Mouse (Mus musculus) forebrain, embryonic 14.5 days (tissue): ENCODE measurements at regions not wholly inside any gene's neighbourhood (a gene's known extent, or its start where the extent isn't known, plus 50 kb on each side); places are given as distances from the start of the nearest gene placed in this dataset.

Experiments
- ATAC-seq: fragments of 200-750 bp; cut with Nextera tagmentation; 2 replicates; pipeline ENCODE4 v1.8.0; 2017; ENCODE audit warnings: mild to moderate bottlenecking, moderate library complexity
- DNase-seq: peaks from one replicate; pipeline ENCODE4 v3.0.0-alpha.2; 2015; ENCODE audit warnings: low spot score
- H3K27ac ChIP-seq: fragments of 300-500 bp; sonication (generic); 2 replicates; pipeline ENCODE4 v1.5.1; 2014; ENCODE audit warnings: low read depth, mild to moderate bottlenecking, control low read depth, low read length, moderate library complexity
- H3K27me3 ChIP-seq: fragments of 300-500 bp; sonication (generic); replicated peaks from 2 replicates; pipeline ENCODE4 v1.6.1; 2014; ENCODE audit warnings: low read length, control low read depth, mixed read lengths; ENCODE audit not compliant: control insufficient read depth, insufficient read depth
- H3K36me3 ChIP-seq: fragments of 300-500 bp; sonication (generic); 2 replicates; pipeline ENCODE4 v1.6.1; 2014; ENCODE audit warnings: low read length, control low read depth; ENCODE audit not compliant: control insufficient read depth, insufficient read depth
- H3K4me1 ChIP-seq: fragments of 300-500 bp; sonication (generic); 2 replicates; pipeline ENCODE4 v1.6.1; 2014; ENCODE audit warnings: antibody characterized with exemption, low read length, control low read depth; ENCODE audit not compliant: control insufficient read depth, insufficient read depth
- H3K4me2 ChIP-seq: fragments of 300-500 bp; sonication (generic); 2 replicates; pipeline ENCODE4 v1.6.1; 2014; ENCODE audit warnings: mild to moderate bottlenecking, control low read depth, low read length
- H3K4me3 ChIP-seq: fragments of 300-500 bp; sonication (generic); 2 replicates; pipeline ENCODE4 v1.5.1; 2014; ENCODE audit warnings: low read depth, low read length, control low read depth
- H3K9ac ChIP-seq: fragments of 300-500 bp; sonication (generic); 2 replicates; pipeline ENCODE4 v1.6.1; 2014; ENCODE audit warnings: mild to moderate bottlenecking, low read length, control low read depth, moderate library complexity
- H3K9me3 ChIP-seq: fragments of 300-500 bp; sonication (generic); replicated peaks from 2 replicates; pipeline ENCODE4 v1.6.1; 2016; ENCODE audit warnings: low read length, control low read depth, mixed read lengths; ENCODE audit not compliant: control insufficient read depth
- WGBS: fragments of 180-500 bp; shearing (Covaris S2); extraction: QIAGEN DNeasy Blood & Tissue Kit; methylation state at CpG from one replicate; pipeline ENCODE4 v1.1.7; 2014; 5-methylcytosine and 5-hydroxymethylcytosine counted together

GRCm38 (mm10) chr9:30533780-30534343, 107.0 kb downstream of the Snx19 start:
- no peak overlapping the region for H3K4me3 ChIP-seq
- peak overlapping the region; percentile 12; the same call in 1 of the 2 replicates for H3K4me2 ChIP-seq
- DNase-seq (peak; percentile 84), ATAC-seq (peak; percentile 92)
- peak overlapping the region; percentile 64; the same call in 1 of the 2 replicates for H3K27ac ChIP-seq
- no peaks in the 10 kb centered on the region for H3K27me3 ChIP-seq
- no peaks in the 10 kb centered on the region for H3K36me3 ChIP-seq
- no peaks in the 10 kb centered on the region for H3K9me3 ChIP-seq
- peaks cover 14% of the 10 kb centered on the region; the same call in 1 of the 2 replicates for H3K4me1 ChIP-seq
- H3K9ac ChIP-seq = peak overlapping the region; percentile 36; the same call in 1 of the 2 replicates
- WGBS = 36% methylated on average over 11 of the region's 11 CpGs

- no peak overlapping the region for H3K4me2 ChIP-seq
- H3K9me3 ChIP-seq = no peaks in the 10 kb centered on the region
- no peaks in the 10 kb centered on the region for H3K36me3 ChIP-seq
- no peaks in the 10 kb centered on the region for H3K27me3 ChIP-seq
- no peak overlapping the region for H3K27ac ChIP-seq
- 81% methylated on average over 9 of the region's 9 CpGs for WGBS
- no peak for ATAC-seq
- no peak for DNase-seq
- peaks cover 14% of the 10 kb centered on the region; the same call in 1 of the 2 replicates for H3K4me1 ChIP-seq
- H3K4me3 ChIP-seq = no peak overlapping the region
- no peak overlapping the region for H3K9ac ChIP-seq
Observed at GRCm38 (mm10) chr9:30533091-30533779, 106.3 kb downstream of the Snx19 start.

- DNase-seq = no peak
Observed at GRCm38 (mm10) chr9:30525086-30525485, 98.2 kb downstream of the Snx19 start.

GRCm38 (mm10) chr9:30524401-30525066, 97.6 kb downstream of the Snx19 start:
- H3K9ac ChIP-seq = no peak overlapping the region
- H3K4me2 ChIP-seq = no peak overlapping the region
- no peak for ATAC-seq

More at GRCm38 (mm10) chr9:30525086-30525485, 98.2 kb downstream of the Snx19 start:
- Histone ChIP-seq H3K4me3 (no peak overlapping the region), H3K9ac (no peak overlapping the region), H3K4me2 (no peak overlapping the region), H3K27ac (no peak overlapping the region), H3K9me3 (no peaks in the 10 kb centered on the region), H3K36me3 (no peaks in the 10 kb centered on the region), H3K27me3 (no peaks in the 10 kb centered on the region), H3K4me1 (no peaks in the 10 kb centered on the region; the same call in 1 of the 2 replicates)
- ATAC-seq = no peak
- 67% methylated on average over 5 of the region's 5 CpGs for WGBS

GRCm38 (mm10) chr9:30523852-30524251, 96.9 kb downstream of the Snx19 start:
- DNase-seq = no peak
- ATAC-seq = no peak
- Histone ChIP-seq H3K4me1 (no peaks in the 10 kb centered on the region; the same call in 1 of the 2 replicates), H3K36me3 (no peaks in the 10 kb centered on the region), H3K4me2 (no peak overlapping the region), H3K4me3 (no peak overlapping the region), H3K27ac (no peak overlapping the region), H3K9me3 (no peaks in the 10 kb centered on the region), H3K9ac (no peak overlapping the region), H3K27me3 (no peaks in the 10 kb centered on the region)
- WGBS = 92% methylated on average over 2 of the region's 2 CpGs

More at GRCm38 (mm10) chr9:30524401-30525066, 97.6 kb downstream of the Snx19 start:
- 87% methylated on average over 6 of the region's 6 CpGs for WGBS
- no peak for DNase-seq
- Histone ChIP-seq H3K27me3 (no peaks in the 10 kb centered on the region), H3K36me3 (no peaks in the 10 kb centered on the region), H3K9me3 (no peaks in the 10 kb centered on the region), H3K4me1 (no peaks in the 10 kb centered on the region; the same call in 1 of the 2 replicates), H3K27ac (no peak overlapping the region), H3K4me3 (no peak overlapping the region)

- ATAC-seq = no peak
- 83% methylated on average over 10 of the region's 10 CpGs for WGBS
- DNase-seq = no peak
- no peak overlapping the region for H3K27ac ChIP-seq
- H3K36me3 ChIP-seq = no peaks in the 10 kb centered on the region
- H3K4me1 ChIP-seq = no peaks in the 10 kb centered on the region; the same call in 1 of the 2 replicates
- no peak overlapping the region for H3K9ac ChIP-seq
- no peak overlapping the region for H3K4me2 ChIP-seq
- no peaks in the 10 kb centered on the region for H3K9me3 ChIP-seq
- no peaks in the 10 kb centered on the region for H3K27me3 ChIP-seq
- H3K4me3 ChIP-seq = no peak overlapping the region
Observed at GRCm38 (mm10) chr9:30522595-30523350, 95.9 kb downstream of the Snx19 start.

GRCm38 (mm10) chr9:30521556-30522240, 94.8 kb downstream of the Snx19 start:
- Histone ChIP-seq H3K4me2 (no peak overlapping the region), H3K9me3 (no peaks in the 10 kb centered on the region), H3K4me1 (no peaks in the 10 kb centered on the region; the same call in 1 of the 2 replicates), H3K27ac (no peak overlapping the region), H3K36me3 (no peaks in the 10 kb centered on the region), H3K27me3 (no peaks in the 10 kb centered on the region), H3K4me3 (no peak overlapping the region), H3K9ac (no peak overlapping the region)
- no peak for ATAC-seq
- DNase-seq = no peak
- 87% methylated on average over 6 of the region's 6 CpGs for WGBS

- no peak for ATAC-seq
- 52% methylated on average over 9 of the region's 9 CpGs for WGBS
Observed at GRCm38 (mm10) chr9:30520853-30521439, 94.0 kb downstream of the Snx19 start.

More at GRCm38 (mm10) chr9:30520853-30521439, 94.0 kb downstream of the Snx19 start:
- Histone ChIP-seq H3K36me3 (no peaks in the 10 kb centered on the region), H3K9me3 (no peaks in the 10 kb centered on the region), H3K4me3 (no peak overlapping the region), H3K27me3 (no peaks in the 10 kb centered on the region), H3K9ac (no peak overlapping the region), H3K4me2 (no peak overlapping the region), H3K27ac (no peak overlapping the region), H3K4me1 (no peaks in the 10 kb centered on the region; the same call in 1 of the 2 replicates)
- DNase-seq = peak; percentile 61
